Mouse (Mus musculus): ENCODE measurements around the gene Pitpnm2. TPM values are rescaled to one million over a fixed set of nuclear protein-coding genes. Genes with fewer than 3 reads are reported as not detected.

Gene Pitpnm2
- polyA plus RNA-seq (2012; rRNA removed) = 4.6 and 4.7 TPM in 2 replicates

DNA sequence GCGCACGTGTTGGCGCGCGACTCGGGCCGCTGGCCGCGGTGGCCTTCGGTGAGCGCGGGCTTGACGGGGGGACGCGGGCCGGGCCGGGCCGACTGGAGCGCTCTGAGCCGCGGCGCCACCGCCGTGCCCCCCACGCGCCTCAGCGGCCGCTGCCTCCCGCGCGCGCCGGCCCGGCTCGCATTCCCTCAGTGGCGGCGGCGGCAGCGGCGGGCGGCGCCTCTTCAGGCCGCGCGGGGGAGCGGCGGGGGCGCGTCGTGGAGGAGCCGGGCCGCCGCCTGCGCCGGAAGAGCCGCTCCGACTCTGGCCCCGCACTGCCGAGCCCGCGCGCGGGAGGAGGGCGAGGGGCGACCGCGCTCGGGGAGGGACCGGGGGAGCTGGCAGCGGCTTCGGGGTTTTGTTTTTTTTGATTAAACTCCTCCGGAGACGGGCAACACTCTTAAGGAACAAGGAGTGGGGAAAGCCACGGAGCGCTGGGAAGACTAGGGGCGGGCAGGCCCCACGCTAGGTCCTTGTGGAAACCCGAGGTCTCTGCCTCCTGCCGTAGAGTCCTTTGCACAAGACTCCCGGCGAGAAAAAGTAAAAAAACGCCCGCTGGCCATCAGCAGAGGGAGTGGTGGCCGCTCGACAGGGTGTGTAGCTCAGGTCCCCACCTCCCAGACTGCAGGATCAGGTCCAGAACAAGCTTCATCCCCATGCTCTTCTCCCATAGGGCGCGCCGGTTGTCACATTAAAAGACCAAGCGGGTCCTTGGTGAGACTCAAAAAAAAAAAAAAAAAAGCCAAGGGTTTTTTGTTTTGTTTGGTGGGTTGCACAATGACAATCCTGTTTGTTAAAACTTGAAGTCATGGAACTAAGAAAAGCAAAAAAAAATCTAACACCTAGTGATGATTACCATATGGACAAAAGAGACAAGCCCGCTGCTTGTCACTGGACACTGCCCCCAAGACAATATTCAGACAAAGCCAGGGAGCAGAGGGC lies at the start of gene Pitpnm2:
Pitpnm2 (minus strand) TSS at position 147 of the 978 bp plus-strand sequence.

DNA sequence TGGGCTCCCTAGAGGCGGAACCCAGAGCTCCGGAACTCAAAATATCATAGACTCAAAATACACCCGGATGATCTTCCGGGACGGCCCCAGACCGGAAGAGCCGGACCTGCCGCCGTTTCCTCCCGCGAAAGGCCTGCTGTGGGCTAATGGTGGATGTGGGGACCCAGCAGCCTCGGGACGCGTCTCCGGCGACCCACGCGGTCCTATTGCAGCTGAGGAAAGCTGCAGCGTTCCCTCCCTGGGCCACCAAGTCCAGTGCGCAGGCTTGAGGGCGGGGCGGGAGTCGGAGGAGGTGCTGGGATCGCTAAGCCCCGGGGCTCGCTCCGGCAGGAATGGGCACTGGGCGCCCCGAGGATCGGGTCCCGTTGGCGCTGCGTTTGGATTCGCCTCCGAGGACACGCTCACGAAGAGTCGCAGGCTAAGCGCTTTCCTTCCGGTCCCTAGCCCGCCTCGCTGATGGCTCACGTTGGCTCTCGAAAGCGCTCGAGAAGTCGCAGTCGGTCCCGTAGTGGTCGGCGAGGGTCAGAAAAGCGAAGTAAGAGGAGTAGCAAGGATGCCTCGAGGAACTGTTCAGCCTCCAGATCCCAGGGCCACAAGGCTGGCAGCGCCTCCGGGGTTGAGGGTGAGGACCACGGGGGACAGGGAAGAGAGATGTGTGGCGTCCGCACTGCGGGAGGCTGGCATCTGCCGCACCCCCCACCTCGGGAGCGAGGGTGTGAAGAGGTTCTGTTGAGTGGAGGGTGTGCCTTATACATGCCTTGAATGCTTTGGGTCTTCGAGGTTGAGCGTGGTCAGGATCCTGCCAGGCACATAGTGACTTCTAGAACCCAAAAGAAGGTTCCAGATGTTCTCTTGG lies 133.3 kb downstream of the Pitpnm2 start, which contains the start of gene Arl6ip4:
Arl6ip4 (plus strand) TSS at position 100 of the 856 bp plus-strand sequence.

DNA sequence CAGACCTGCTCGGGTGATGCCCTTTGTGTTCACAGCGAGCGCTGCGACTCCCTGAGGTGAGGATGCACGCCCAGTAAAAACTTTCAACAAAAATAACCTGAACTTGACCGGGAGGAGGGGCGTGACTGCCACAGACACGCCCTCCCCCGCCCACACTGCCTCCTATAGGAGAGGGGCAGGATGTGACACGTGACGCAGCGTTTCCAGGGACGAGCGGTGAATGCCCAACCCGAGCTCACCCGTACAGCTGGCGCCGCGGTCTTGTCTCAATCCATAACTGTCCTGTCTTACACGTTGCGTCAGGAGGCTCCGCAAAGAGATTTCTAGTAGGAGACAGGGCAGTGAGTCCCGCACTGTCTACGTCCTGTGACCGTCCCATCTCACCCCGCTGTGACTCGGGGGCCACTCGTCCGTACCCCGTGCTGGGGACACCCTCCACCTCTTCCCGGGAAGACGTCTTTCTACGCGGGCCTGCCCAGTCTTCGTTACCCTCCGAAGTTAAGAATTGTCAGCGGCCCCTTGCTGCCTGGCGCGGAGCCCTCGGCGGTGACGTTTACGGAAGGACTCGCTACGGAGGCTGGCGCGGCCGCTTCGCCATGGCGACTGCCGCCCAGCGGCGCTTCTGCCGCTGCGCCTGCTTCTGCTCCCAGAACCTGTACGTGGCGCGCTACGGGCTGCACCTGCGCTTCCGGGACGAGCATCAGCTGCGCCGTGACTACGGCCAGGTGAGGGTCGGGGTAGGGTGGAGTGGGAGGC lies 137.6 kb downstream of the Pitpnm2 start, which contains the start of gene Ogfod2:
Ogfod2 (plus strand) TSS at position 556 of the 756 bp plus-strand sequence.

DNA sequence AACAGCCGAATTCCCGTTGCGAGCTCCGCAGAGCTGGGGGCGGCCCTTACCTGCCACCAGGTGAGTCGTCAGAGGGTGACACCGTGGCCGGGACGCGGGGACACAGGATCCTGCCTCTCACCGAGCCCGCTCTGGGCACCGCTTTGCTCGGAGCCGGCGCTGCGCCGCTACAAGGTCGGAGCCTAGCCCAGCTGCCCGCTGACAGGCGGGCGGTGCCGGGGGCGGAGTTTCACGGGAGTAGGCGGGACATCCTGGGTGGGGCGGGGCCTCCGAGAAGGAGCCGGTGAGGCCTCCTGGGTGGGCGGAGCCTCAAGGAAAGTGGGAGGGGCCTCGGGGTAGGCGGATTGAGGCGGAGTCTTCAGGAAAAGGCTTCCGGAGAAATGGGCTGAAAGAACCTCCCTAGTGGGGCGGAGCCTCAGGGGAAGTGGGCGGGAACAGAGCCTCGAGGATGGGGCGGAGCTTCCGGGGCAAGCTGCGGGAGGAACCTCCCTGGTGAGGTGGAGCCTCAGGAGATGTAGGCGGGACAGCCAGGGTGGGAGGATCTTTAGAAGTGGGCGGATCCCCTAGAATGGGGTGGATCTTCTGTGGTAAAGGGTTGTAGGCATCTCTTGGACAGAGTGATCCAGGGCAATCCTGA lies 153.8 kb downstream of the Pitpnm2 start, which contains the start of gene Abcb9:
Abcb9 (minus strand) TSS at position 203 of the 637 bp plus-strand sequence.

Other genes with a start within 250 kb of the Pitpnm2 start
- gene Vps37b, start 217.5 kb downstream of the Pitpnm2 start, polyA plus RNA-seq (2012; rRNA removed) = 10.6 and 11.9 TPM in 2 replicates
- gene Abcb9, start 154.0 kb downstream of the Pitpnm2 start, polyA plus RNA-seq (2012; rRNA removed) = 2.2 and 2.7 TPM in 2 replicates
- gene Ogfod2, start 137.5 kb downstream of the Pitpnm2 start, polyA plus RNA-seq (2012; rRNA removed) = 9.4 and 10.4 TPM in 2 replicates
- gene Arl6ip4, start 133.7 kb downstream of the Pitpnm2 start, polyA plus RNA-seq (2012; rRNA removed) = 51.5 and 58.2 TPM in 2 replicates
- 3.8 and 4.2 TPM in 2 replicates for gene Mphosph9, start 78.2 kb upstream of the Pitpnm2 start, polyA plus RNA-seq (2012; rRNA removed)
- gene 2810006K23Rik, start 78.3 kb upstream of the Pitpnm2 start, polyA plus RNA-seq (2012; rRNA removed) = 3.9 and 4.3 TPM in 2 replicates
- 91.6 and 99.7 TPM in 2 replicates for gene Cdk2ap1, start 113.3 kb upstream of the Pitpnm2 start, polyA plus RNA-seq (2012; rRNA removed)
- gene Sbno1, start 176.2 kb upstream of the Pitpnm2 start, polyA plus RNA-seq (2012; rRNA removed) = 13.6 and 17.1 TPM in 2 replicates
- gene Kmt5a, start 190.2 kb upstream of the Pitpnm2 start, polyA plus RNA-seq (2012; rRNA removed) = 60.2 and 61.7 TPM in 2 replicates
- 8.3 and 9.2 TPM in 2 replicates for gene Rilpl2, start 228.6 kb upstream of the Pitpnm2 start, polyA plus RNA-seq (2012; rRNA removed)
- 7.9 and 8.2 TPM in 2 replicates for gene Snrnp35, start 233.4 kb upstream of the Pitpnm2 start, polyA plus RNA-seq (2012; rRNA removed)

Measured in liver, embryonic 14 days (tissue).